Mouse (Mus musculus) lung, postnatal 0 days (tissue): ENCODE measurements around the gene Cemip2. TPM values are rescaled to one million over a fixed set of nuclear protein-coding genes. Genes with fewer than 3 reads are reported as not detected.
A peak's percentile ranks its signal among the peaks of the same experiment; 100 is the strongest.

Experiments
- ATAC-seq: fragments of 200-750 bp; cut with Nextera tagmentation; 2 replicates; pipeline ENCODE4 v1.8.0; 2017; ENCODE audit warnings: moderate library complexity
- DNase-seq: peaks from one replicate; pipeline ENCODE4 v3.0.0-alpha.2; 2016; ENCODE audit warnings: low spot score
- H3K27ac ChIP-seq: fragments of 300-500 bp; sonication (generic); 2 replicates; pipeline ENCODE4 v1.5.1; 2014; ENCODE audit warnings: antibody characterized with exemption, mild to moderate bottlenecking, low read length, mixed read lengths
- H3K27me3 ChIP-seq: fragments of 300-500 bp; sonication (generic); replicated peaks from 2 replicates; pipeline ENCODE4 v1.6.1; 2014; ENCODE audit warnings: low read length, mixed read lengths; ENCODE audit not compliant: insufficient read depth
- H3K36me3 ChIP-seq: fragments of 300-500 bp; sonication (generic); 2 replicates; pipeline ENCODE4 v1.6.1; 2014; ENCODE audit warnings: low read length, mixed read lengths; ENCODE audit not compliant: insufficient read depth
- H3K4me1 ChIP-seq: fragments of 300-500 bp; sonication (generic); 2 replicates; pipeline ENCODE4 v1.6.1; 2014; ENCODE audit warnings: antibody characterized with exemption, low read depth, low read length, mixed read lengths; ENCODE audit not compliant: insufficient read depth
- H3K4me2 ChIP-seq: fragments of 300-500 bp; sonication (generic); replicated peaks from 2 replicates; pipeline ENCODE4 v1.6.1; 2014; ENCODE audit warnings: low read depth, mild to moderate bottlenecking, low read length, moderate library complexity, mixed read lengths
- H3K4me3 ChIP-seq: fragments of 300-500 bp; sonication (generic); 2 replicates; pipeline ENCODE4 v1.5.1; 2014; ENCODE audit warnings: low read depth, low read length
- H3K9ac ChIP-seq: fragments of 300-500 bp; sonication (generic); replicated peaks from 2 replicates; pipeline ENCODE4 v1.6.1; 2014; ENCODE audit warnings: low read depth, mild to moderate bottlenecking
- H3K9me3 ChIP-seq: fragments of 300-500 bp; sonication (generic); 2 replicates; pipeline ENCODE4 v1.6.1; 2016; ENCODE audit warnings: low read length, mixed read lengths
- CTCF ChIP-seq: IDR thresholded peaks from 2 replicates; pipeline ENCODE4 v1.5.1; 2016; ENCODE audit warnings: antibody characterized with exemption, mild to moderate bottlenecking
- EP300 ChIP-seq: IDR thresholded peaks from 2 replicates; pipeline ENCODE4 v1.6.1; 2016; ENCODE audit warnings: antibody characterized with exemption, mild to moderate bottlenecking, control low read depth
- WGBS: fragments of 180-500 bp; shearing (Covaris S2); extraction: QIAGEN DNeasy Blood & Tissue Kit; methylation state at CpG from one replicate; pipeline ENCODE4 v1.1.7; 2014; 5-methylcytosine and 5-hydroxymethylcytosine counted together
- polyA plus RNA-seq: library from polyadenylated mRNA; unstranded; fragments of >200 nt; fragmentation: Nextera tagmentation; extraction: Ambion mirVana; gene quantifications from 2 replicates; pipeline ENCODE4 v1.2.1, GENCODE M21; 2015

Cemip2 gene
- polyA plus RNA-seq, 1 experiment from 2014 or later = 46.7 TPM

GRCm38 (mm10) chr19:21761676-21762075 lies 16.5 kb upstream of the Cemip2 start:
- no peak for TF ChIP-seq EP300
- TF ChIP-seq CTCF = no peak
- Histone ChIP-seq H3K9ac (no peak overlapping the region), H3K27ac (no peak overlapping the region), H3K36me3 (no peaks in the 10 kb centered on the region), H3K27me3 (no peaks in the 10 kb centered on the region), H3K4me2 (no peak overlapping the region), H3K4me1 (no peaks in the 10 kb centered on the region), H3K9me3 (no peaks in the 10 kb centered on the region), H3K4me3 (no peak overlapping the region)
- DNase-seq (no peak), ATAC-seq (no peak)

GRCm38 (mm10) chr19:21764013-21764412 lies 14.1 kb upstream of the Cemip2 start:
- peak; percentile 49 for DNase-seq
- no peak for ATAC-seq
- TF ChIP-seq CTCF = peak; percentile 39
- TF ChIP-seq EP300 = no peak
- no peak overlapping the region for H3K9ac ChIP-seq
- H3K4me2 ChIP-seq = no peak overlapping the region
- H3K27ac ChIP-seq = no peak overlapping the region
- WGBS = 66% methylated on average over 2 of the region's 2 CpGs
- no peaks in the 10 kb centered on the region for H3K4me1 ChIP-seq
- no peaks in the 10 kb centered on the region for H3K9me3 ChIP-seq
- H3K27me3 ChIP-seq = no peaks in the 10 kb centered on the region
- no peaks in the 10 kb centered on the region for H3K36me3 ChIP-seq
- H3K4me3 ChIP-seq = no peak overlapping the region

- DNase-seq = no peak
- H3K27me3 ChIP-seq = no peaks in the 10 kb centered on the region
- H3K36me3 ChIP-seq = no peaks in the 10 kb centered on the region
- ATAC-seq = no peak
- WGBS = 46% methylated on average over 3 of the region's 3 CpGs
- H3K9me3 ChIP-seq = no peaks in the 10 kb centered on the region
- H3K4me3 ChIP-seq = no peak overlapping the region
- no peak overlapping the region for H3K9ac ChIP-seq
- H3K27ac ChIP-seq = no peak overlapping the region
- H3K4me1 ChIP-seq = no peaks in the 10 kb centered on the region
- TF ChIP-seq CTCF (no peak), EP300 (no peak)
- no peak overlapping the region for H3K4me2 ChIP-seq
Observed at GRCm38 (mm10) chr19:21764738-21765137, 13.4 kb upstream of the Cemip2 start.

DNA sequence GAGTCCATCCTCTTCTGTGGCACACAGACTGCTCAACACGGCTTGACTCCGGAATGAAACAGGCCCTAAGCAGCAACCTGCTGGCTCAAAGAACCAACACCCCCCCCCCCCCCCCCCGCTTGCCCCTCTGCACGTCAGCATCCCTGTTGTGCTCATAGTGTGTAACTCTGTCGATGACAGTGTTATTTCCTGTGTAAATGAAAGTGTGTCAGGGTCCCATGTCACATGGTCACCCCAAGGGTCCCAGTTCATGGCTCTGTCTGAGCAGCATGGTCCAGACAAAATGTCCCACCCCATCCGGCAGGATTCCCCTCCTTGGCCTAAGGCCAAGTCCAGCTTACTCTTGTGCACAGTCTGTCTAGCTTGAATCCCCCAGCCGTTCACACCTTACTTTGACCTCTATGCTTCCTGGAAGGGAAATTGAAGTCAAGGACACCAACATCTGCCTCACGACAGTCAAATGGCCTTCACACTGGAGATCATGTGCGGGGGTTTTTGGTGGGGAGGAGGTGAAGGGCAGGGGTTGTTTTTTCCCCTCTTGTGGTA lies 10.6 kb upstream of the Cemip2 start:
- no peak overlapping the region for H3K4me3 ChIP-seq
- 47% methylated on average over 7 of the region's 9 CpGs for WGBS
- no peak overlapping the region for H3K4me2 ChIP-seq
- no peaks in the 10 kb centered on the region for H3K36me3 ChIP-seq
- no peaks in the 10 kb centered on the region for H3K4me1 ChIP-seq
- DNase-seq = no peak
- H3K27ac ChIP-seq = no peak overlapping the region
- no peak for ATAC-seq
- H3K9ac ChIP-seq = no peak overlapping the region
- H3K27me3 ChIP-seq = no peaks in the 10 kb centered on the region
- TF ChIP-seq EP300 = no peak
- no peak for TF ChIP-seq CTCF
- H3K9me3 ChIP-seq = no peaks in the 10 kb centered on the region

DNA sequence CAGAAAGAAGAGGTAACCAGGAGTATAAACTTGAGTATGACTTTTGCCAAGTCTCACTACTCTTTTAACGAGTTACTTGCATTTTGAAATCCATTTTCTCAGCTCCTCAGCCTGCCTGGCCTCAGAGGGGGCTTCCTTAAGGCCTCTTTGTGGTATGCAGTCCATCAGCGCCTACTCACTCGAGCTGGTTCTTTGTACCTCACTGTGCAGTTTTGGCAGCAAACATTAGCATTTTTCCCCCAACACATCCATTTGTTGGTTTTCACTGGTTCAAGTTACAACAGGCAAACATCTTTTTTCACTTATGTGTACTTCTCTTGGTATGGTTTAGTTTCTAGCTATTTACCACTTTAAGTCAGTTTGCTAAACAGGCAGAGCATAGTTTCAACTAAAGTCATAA lies 8.3 kb upstream of the Cemip2 start:
- TF ChIP-seq CTCF (no peak), EP300 (no peak)
- no peaks in the 10 kb centered on the region for H3K36me3 ChIP-seq
- no peaks in the 10 kb centered on the region for H3K27me3 ChIP-seq
- H3K27ac ChIP-seq = no peak overlapping the region
- no peaks in the 10 kb centered on the region for H3K4me1 ChIP-seq
- DNase-seq (no peak), ATAC-seq (no peak)
- no peak overlapping the region for H3K4me3 ChIP-seq
- 50% methylated on average over 3 of the region's 3 CpGs for WGBS
- no peak overlapping the region for H3K9ac ChIP-seq
- no peak overlapping the region for H3K4me2 ChIP-seq
- H3K9me3 ChIP-seq = no peaks in the 10 kb centered on the region

GRCm38 (mm10) chr19:21771586-21771985 lies 6.6 kb upstream of the Cemip2 start:
- Histone ChIP-seq H3K36me3 (no peaks in the 10 kb centered on the region), H3K4me2 (no peak overlapping the region)
- 97% methylated on average over 1 of the region's 1 CpGs for WGBS

GRCm38 (mm10) chr19:21773621-21774020 lies 4.5 kb upstream of the Cemip2 start:
- 50% methylated on average over 6 of the region's 6 CpGs for WGBS
- no peaks in the 10 kb centered on the region for H3K4me1 ChIP-seq
- peak; percentile 45; the same call in 1 of the 2 replicates for TF ChIP-seq EP300
- no peak for TF ChIP-seq CTCF
- H3K9ac ChIP-seq = no peak overlapping the region
- no peak overlapping the region for H3K4me3 ChIP-seq
- no peak for ATAC-seq
- H3K9me3 ChIP-seq = no peaks in the 10 kb centered on the region
- DNase-seq = peak; percentile 39
- no peaks in the 10 kb centered on the region for H3K36me3 ChIP-seq
- H3K27me3 ChIP-seq = no peaks in the 10 kb centered on the region
- no peak overlapping the region for H3K4me2 ChIP-seq
- H3K27ac ChIP-seq = no peak overlapping the region

More at GRCm38 (mm10) chr19:21771586-21771985, 6.6 kb upstream of the Cemip2 start:
- no peaks in the 10 kb centered on the region for H3K27me3 ChIP-seq
- no peak for TF ChIP-seq EP300
- no peak for TF ChIP-seq CTCF
- no peaks in the 10 kb centered on the region for H3K9me3 ChIP-seq
- ATAC-seq (no peak), DNase-seq (no peak)
- no peaks in the 10 kb centered on the region for H3K4me1 ChIP-seq
- H3K9ac ChIP-seq = no peak overlapping the region
- H3K27ac ChIP-seq = no peak overlapping the region
- H3K4me3 ChIP-seq = no peak overlapping the region
